In the genomic region with DNA sequence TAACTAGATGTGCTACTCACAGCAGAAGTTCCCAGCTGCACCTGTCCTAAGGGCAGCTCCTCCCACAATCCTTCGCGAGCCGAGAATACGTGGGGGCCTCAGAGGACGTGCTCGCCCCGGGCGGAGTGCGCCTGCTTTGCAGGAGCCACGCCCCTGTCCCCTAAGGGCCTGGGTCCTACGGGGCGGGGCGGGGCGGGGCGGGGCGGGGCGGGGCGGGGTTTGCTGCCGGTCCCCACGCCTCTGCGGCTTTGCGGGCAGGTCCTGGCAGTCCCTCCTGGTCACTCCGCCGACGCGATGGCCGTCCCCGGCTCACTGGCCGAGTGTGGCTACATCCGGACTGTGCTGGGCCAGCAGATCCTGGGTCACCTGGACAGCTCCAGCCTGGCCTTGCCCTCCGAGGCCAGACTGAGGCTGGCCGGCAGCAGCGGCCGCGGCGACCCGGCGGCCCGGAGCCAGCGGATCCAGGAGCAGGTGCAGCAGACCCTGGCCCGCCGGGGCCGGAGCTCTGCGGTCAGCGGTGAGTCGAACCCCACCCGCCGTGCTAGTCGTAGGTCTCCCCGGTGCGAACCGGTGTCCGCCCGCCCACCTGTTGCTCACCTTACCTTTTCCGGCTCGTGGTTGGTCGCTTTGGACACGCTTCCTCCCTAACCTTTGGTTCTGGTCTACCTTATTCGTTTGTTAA, we compare ENCODE assay signal across 8 mouse cellular contexts. TPM values are rescaled to one million over a fixed set of nuclear protein-coding genes. Genes with fewer than 3 reads are reported as not detected.
DNase-seq lines count a peak whose midpoint lies in the region; ATAC-seq and TF ChIP-seq lines count a peak whose summit lies in the region.

Gene Pkp2 (plus strand): TSS at position 240 of the 682 bp plus-strand sequence.

- peak; percentile 81 for ATAC-seq in frontal cortex, adult (ENCODE audit: low TSS enrichment)
- ATAC-seq in hindbrain, embryonic 12.5 days (ENCODE audit: low FRiP score) = peak; percentile 96
- no peak for ATAC-seq in monocyte, adult 5-6 weeks (replicated peaks; ENCODE audit: insufficient number of reproducible peaks, low FRiP score, low TSS enrichment, poor library complexity, severe bottlenecking)

- H3K9me3 ChIP-seq in hindbrain, embryonic 12.5 days (replicated peaks) = no peaks in the 10 kb centered on the region

- TF ChIP-seq CTCF in cerebellum, adult 2 months (IDR thresholded peaks at IDR 0.05; ENCODE audit: borderline replicate concordance, insufficient read depth, low read depth, low read length) = no peak

- peak; percentile 10 for DNase-seq in T-cell, adult 2 months (ENCODE audit: low spot score)
- peak; percentile 64 to 73 for DNase-seq in cerebellum, adult 2 months
- peak; percentile 35 to 67 for DNase-seq in layer of hippocampus, postnatal 14 days (ENCODE audit: low spot score in 2 of 2)
- DNase-seq in lung, postnatal 36 days = peak; percentile 86
- peak; percentile 36 for DNase-seq in right cerebral cortex, postnatal 25 days

- no peak within 1 kb of the TSS for H3K27ac ChIP-seq in cerebellum, adult 2 months (ENCODE audit: insufficient read depth, low read length)
- no peak within 1 kb of the TSS for H3K27ac ChIP-seq in hindbrain, embryonic 12.5 days

- H3K4me3 ChIP-seq in cerebellum, adult 2 months (replicated peaks; ENCODE audit: insufficient read depth, low read depth, low read length) = peak within 1 kb of the TSS; percentile 65
- H3K4me3 ChIP-seq in hindbrain, embryonic 12.5 days = peak within 1 kb of the TSS; percentile 66

- peak within 1 kb of the TSS; percentile 63 for H3K9ac ChIP-seq in hindbrain, embryonic 12.5 days

- H3K27me3 ChIP-seq in cerebellum, adult 2 months (ENCODE audit: control insufficient read depth, insufficient read depth, low read length) = no peaks in the 10 kb centered on the region; the same call in 1 of the 2 replicates
- peaks cover 27% of the 10 kb centered on the region for H3K27me3 ChIP-seq in hindbrain, embryonic 12.5 days

- TF ChIP-seq POLR2A in cerebellum, adult 2 months (IDR thresholded peaks at IDR 0.05; ENCODE audit: borderline replicate concordance, insufficient read depth, low read length) = no peak

- under 1% methylated on average over 59 of the region's 59 CpGs for WGBS in cerebellum, adult 2 months
- WGBS in hindbrain, embryonic 12.5 days = under 1% methylated on average over 59 of the region's 59 CpGs

- peak within 1 kb of the TSS; percentile 99 for H3K4me2 ChIP-seq in hindbrain, embryonic 12.5 days (replicated peaks)

- no peaks in the 10 kb centered on the region for H3K36me3 ChIP-seq in hindbrain, embryonic 12.5 days

- no peaks in the 10 kb centered on the region for H3K4me1 ChIP-seq in cerebellum, adult 2 months (ENCODE audit: control insufficient read depth, insufficient read depth, low read length)
- 0 out of 2 replicates have a peak, but pooled peaks cover 6% of the 10 kb centered on the region for H3K4me1 ChIP-seq in hindbrain, embryonic 12.5 days

RNA-seq across cellular contexts. Expression of gene Pkp2, which starts in this region (rescaled TPM):
- polyA plus RNA-seq in cerebellum, adult 2 months (2012; rRNA removed) = 1.7 TPM in 2 replicates
- 2.7 and 3.7 TPM in 2 replicates for polyA plus RNA-seq in hindbrain, embryonic 12.5 days (2016; fragmentation: Nextera tagmentation; extraction: Ambion mirVana)
- 10 to 100 TPM; 41.2 to 43.9 TPM for total RNA-seq in layer of hippocampus, postnatal 14 days (2021)
- total RNA-seq in monocyte, adult 5-6 weeks (2017) = 0.97 to 1.7 TPM in 2 of 3 replicates, not detected in the other

Comparison
In these comparisons a context has a peak if more than half of its experiments do, and no peak if none do; other contexts are left out.
1. RNA of gene Pkp2 (total RNA-seq): 41.2 to 43.9 TPM in layer of hippocampus, postnatal 14 days; 0.97 to 1.7 TPM in monocyte, adult 5-6 weeks; every median in the first group is over 10 times any median in the second.
2. DNase-seq: peak in every context shown above with its lines; median percentile 86 in lung, postnatal 36 days; 68 in cerebellum, adult 2 months; 51 in layer of hippocampus, postnatal 14 days; 36 in right cerebral cortex, postnatal 25 days; 10 in T-cell, adult 2 months.